8 mouse cellular contexts compared by ENCODE assay signal in genomic region chr7:3692382-3692986, GRCm38 (mm10). TPM values are rescaled to one million over a fixed set of nuclear protein-coding genes. Genes with fewer than 3 reads are reported as not detected.
DNase-seq lines count a peak whose midpoint lies in the region; ATAC-seq and TF ChIP-seq lines count a peak whose summit lies in the region.

Gene Tsen34, plus strand, starts transcription at chr7:3692863.

- H3K4me1 ChIP-seq in erythroblast, embryonic 14.5 days (ENCODE audit: control insufficient read depth): peaks cover 41% of the 10 kb centered on the region
- H3K4me1 ChIP-seq in E14TG2a.4 (replicated peaks; ENCODE audit: low read depth, low read length): peaks cover 27% of the 10 kb centered on the region
- peaks cover 33% of the 10 kb centered on the region for H3K4me1 ChIP-seq in forebrain, embryonic 15.5 days
- peaks cover 29% of the 10 kb centered on the region for H3K4me1 ChIP-seq in hindbrain, embryonic 13.5 days (replicated peaks)
- peaks cover 40% of the 10 kb centered on the region for H3K4me1 ChIP-seq in liver, embryonic 15.5 days (replicated peaks)

- under 1% methylated on average over 49 of the region's 49 CpGs for WGBS in forebrain, embryonic 15.5 days
- WGBS in hindbrain, embryonic 13.5 days: under 1% methylated on average over 49 of the region's 49 CpGs
- WGBS in liver, embryonic 15.5 days (ENCODE audit: insufficient replicate concordance): under 1% methylated on average over 49 of the region's 49 CpGs

- H3K4me3 ChIP-seq in erythroblast, embryonic 14.5 days (replicated peaks): peak within 1 kb of the TSS; percentile 84
- peak within 1 kb of the TSS; percentile 92 for H3K4me3 ChIP-seq in E14TG2a.4 (replicated peaks; ENCODE audit: low read length)
- H3K4me3 ChIP-seq in forebrain, embryonic 15.5 days: peak within 1 kb of the TSS; percentile 80
- peak within 1 kb of the TSS; percentile 74 for H3K4me3 ChIP-seq in hindbrain, embryonic 13.5 days
- H3K4me3 ChIP-seq in liver, embryonic 15.5 days (replicated peaks): peak within 1 kb of the TSS; percentile 72

- peak within 1 kb of the TSS; percentile 85 for H3K4me2 ChIP-seq in forebrain, embryonic 15.5 days (replicated peaks)
- H3K4me2 ChIP-seq in hindbrain, embryonic 13.5 days: peak within 1 kb of the TSS; percentile 84
- peak within 1 kb of the TSS; percentile 94 for H3K4me2 ChIP-seq in liver, embryonic 15.5 days

- no peak; the same call in none of the 2 replicates for ATAC-seq in erythroblast, adult 5-6 weeks (replicated peaks; ENCODE audit: low FRiP score, poor library complexity, severe bottlenecking)
- ATAC-seq in forebrain, embryonic 15.5 days (replicated peaks): peak; percentile 79
- ATAC-seq in hindbrain, embryonic 13.5 days (ENCODE audit: low FRiP score): peak; percentile 80
- ATAC-seq in liver, embryonic 15.5 days (ENCODE audit: insufficient read depth): peak; percentile 47

- no peaks in the 10 kb centered on the region for H3K9me3 ChIP-seq in erythroblast, embryonic 14.5 days (ENCODE audit: control insufficient read depth, low read length)
- H3K9me3 ChIP-seq in E14TG2a.4 (ENCODE audit: low read length): no peaks in the 10 kb centered on the region
- no peaks in the 10 kb centered on the region for H3K9me3 ChIP-seq in forebrain, embryonic 15.5 days
- no peaks in the 10 kb centered on the region for H3K9me3 ChIP-seq in hindbrain, embryonic 13.5 days
- no peaks in the 10 kb centered on the region for H3K9me3 ChIP-seq in liver, embryonic 15.5 days (replicated peaks)

- H3K27me3 ChIP-seq in erythroblast, embryonic 14.5 days (ENCODE audit: control insufficient read depth): no peaks in the 10 kb centered on the region
- H3K27me3 ChIP-seq in E14TG2a.4 (ENCODE audit: insufficient read depth, low read length): peaks cover 13% of the 10 kb centered on the region
- no peaks in the 10 kb centered on the region for H3K27me3 ChIP-seq in forebrain, embryonic 15.5 days
- no peaks in the 10 kb centered on the region for H3K27me3 ChIP-seq in hindbrain, embryonic 13.5 days
- no peaks in the 10 kb centered on the region for H3K27me3 ChIP-seq in liver, embryonic 15.5 days

- no peak for DNase-seq in cerebellum, postnatal 14 days
- no peak for DNase-seq in right cerebral cortex, adult 18-20 months

- peak within 1 kb of the TSS; percentile 93 for H3K27ac ChIP-seq in forebrain, embryonic 15.5 days (replicated peaks)
- peak within 1 kb of the TSS; percentile 95 for H3K27ac ChIP-seq in hindbrain, embryonic 13.5 days
- peak within 1 kb of the TSS; percentile 88 for H3K27ac ChIP-seq in liver, embryonic 15.5 days (replicated peaks)

- peak within 1 kb of the TSS; percentile 92 for H3K9ac ChIP-seq in forebrain, embryonic 15.5 days (replicated peaks)
- H3K9ac ChIP-seq in hindbrain, embryonic 13.5 days: peak within 1 kb of the TSS; percentile 95
- peak within 1 kb of the TSS; percentile 74 for H3K9ac ChIP-seq in liver, embryonic 15.5 days

- peaks cover 4% of the 10 kb centered on the region; the same call in 1 of the 2 replicates for H3K36me3 ChIP-seq in erythroblast, embryonic 14.5 days (ENCODE audit: control insufficient read depth)
- H3K36me3 ChIP-seq in E14TG2a.4 (ENCODE audit: insufficient read depth, low read length): peaks cover 48% of the 10 kb centered on the region
- peaks cover 24% of the 10 kb centered on the region for H3K36me3 ChIP-seq in forebrain, embryonic 15.5 days
- H3K36me3 ChIP-seq in hindbrain, embryonic 13.5 days: peaks cover 22% of the 10 kb centered on the region
- H3K36me3 ChIP-seq in liver, embryonic 15.5 days (replicated peaks): peaks cover 2% of the 10 kb centered on the region

- TF ChIP-seq CTCF in E14TG2a.4 (conservative IDR thresholded peaks at IDR 0.05; ENCODE audit: low read length): no peak

RNA-seq across cellular contexts. Expression of gene Tsen34, which starts in this region (rescaled TPM):
- 0.70 and 1.0 TPM in 2 replicates for polyA plus RNA-seq in erythroblast, embryonic 14.5 days (2012)
- total RNA-seq in erythroblast, adult 5-6 weeks (2015; ENCODE audit: low replicate concordance): 1.2 and 7.9 TPM in 2 replicates
- total RNA-seq in erythroblast, adult 5-6 weeks (2017; ENCODE audit: low replicate concordance): 1.3 and 3.2 TPM in 2 replicates
- 247 and 254 TPM in 2 replicates for polyA plus RNA-seq in forebrain, embryonic 15.5 days (2015; fragmentation: Nextera tagmentation; extraction: Ambion mirVana)
- 233 and 242 TPM in 2 replicates for polyA plus RNA-seq in hindbrain, embryonic 13.5 days (2015; fragmentation: Nextera tagmentation; extraction: Ambion mirVana)
- 43.9 and 55.1 TPM in 2 replicates for polyA plus RNA-seq in liver, embryonic 15.5 days (2015; fragmentation: Nextera tagmentation; extraction: Ambion mirVana)

Comparison
In these comparisons a context has a peak if more than half of its experiments do, and no peak if none do; other contexts are left out.
1. RNA of gene Tsen34 (polyA plus RNA-seq): 247 to 254 TPM in forebrain, embryonic 15.5 days, 233 to 242 TPM in hindbrain, embryonic 13.5 days and 43.9 to 55.1 TPM in liver, embryonic 15.5 days; 0.70 to 1.0 TPM in erythroblast, embryonic 14.5 days; every median in the first group is over 10 times any median in the second.
2. Peak in every context shown above with its lines, with median percentiles within 50 percentile points of each other: H3K4me3 ChIP-seq, H3K27ac ChIP-seq, H3K4me2 ChIP-seq and H3K9ac ChIP-seq.